Mouse (Mus musculus) hindbrain, embryonic 14.5 days (tissue): ENCODE results near the gene Gm4924. TPM values are rescaled to one million over a fixed set of nuclear protein-coding genes. Genes with fewer than 3 reads are reported as not detected.

Source experiments
- ATAC-seq: fragments of 200-750 bp; cut with Nextera tagmentation; 2 replicates; pipeline ENCODE4 v1.8.0; 2017; ENCODE audit warnings: moderate number of reproducible peaks, mild to moderate bottlenecking, moderate TSS enrichment, moderate library complexity; ENCODE audit not compliant: low FRiP score
- DNase-seq: peaks from one replicate; pipeline ENCODE4 v3.0.0-alpha.2; 2015; ENCODE audit warnings: low spot score
- H3K27ac ChIP-seq: fragments of 300-500 bp; sonication (generic); 2 replicates; pipeline ENCODE4 v1.5.1; 2014; ENCODE audit warnings: mild to moderate bottlenecking, moderate library complexity
- H3K27me3 ChIP-seq: fragments of 300-500 bp; sonication (generic); 2 replicates; pipeline ENCODE4 v1.6.1; 2014; ENCODE audit warnings: mild to moderate bottlenecking, low read length, mixed read lengths; ENCODE audit not compliant: control insufficient read depth, insufficient read depth
- H3K36me3 ChIP-seq: fragments of 300-500 bp; sonication (generic); replicated peaks from 2 replicates; pipeline ENCODE4 v1.6.1; 2014; ENCODE audit not compliant: control insufficient read depth, insufficient read depth
- H3K4me1 ChIP-seq: fragments of 300-500 bp; sonication (generic); replicated peaks from 2 replicates; pipeline ENCODE4 v1.6.1; 2014; ENCODE audit warnings: antibody characterized with exemption, low read length, mixed read lengths; ENCODE audit not compliant: control insufficient read depth, insufficient read depth
- H3K4me2 ChIP-seq: fragments of 300-500 bp; sonication (generic); replicated peaks from 2 replicates; pipeline ENCODE4 v1.6.1; 2014; ENCODE audit warnings: mild to moderate bottlenecking, moderate library complexity
- H3K4me3 ChIP-seq: fragments of 300-500 bp; sonication (generic); replicated peaks from 2 replicates; pipeline ENCODE4 v1.5.1; 2014; ENCODE audit warnings: mild to moderate bottlenecking, low read length
- H3K9ac ChIP-seq: fragments of 300-500 bp; sonication (generic); 2 replicates; pipeline ENCODE4 v1.6.1; 2014
- H3K9me3 ChIP-seq: fragments of 300-500 bp; sonication (generic); 2 replicates; pipeline ENCODE4 v1.6.1; 2016; ENCODE audit warnings: low read length; ENCODE audit not compliant: control insufficient read depth
- WGBS: fragments of 180-500 bp; shearing (Covaris S2); extraction: QIAGEN DNeasy Blood & Tissue Kit; methylation state at CpG from one replicate; pipeline ENCODE4 v1.1.7; 2014; 5-methylcytosine and 5-hydroxymethylcytosine counted together
- polyA plus RNA-seq: library from polyadenylated mRNA; unstranded; fragments of >200 nt; fragmentation: Nextera tagmentation; extraction: Ambion mirVana; gene quantifications from 2 replicates; pipeline ENCODE4 v1.2.1, GENCODE M21; 2014

Gene Gm4924
- polyA plus RNA-seq, result 12.2 and 13.4 TPM in 2 replicates

GRCm38 (mm10) chr10:82354083-82355010, at the start of gene Gm4924:
Gene Gm4924, plus strand, starts transcription at chr10:82354255.
- DNase-seq, result peak; percentile 92
- 4% methylated on average over 34 of the region's 34 CpGs for WGBS
- Histone ChIP-seq H3K4me3 (peak within 1 kb of the TSS; percentile 67), H3K9ac (peak within 1 kb of the TSS; percentile 91), H3K4me1 (no peaks in the 10 kb centered on the region), H3K9me3 (peaks cover 34% of the 10 kb centered on the region), H3K27ac (peak within 1 kb of the TSS; percentile 98), H3K4me2 (peak within 1 kb of the TSS; percentile 60), H3K27me3 (no peaks in the 10 kb centered on the region), H3K36me3 (no peaks in the 10 kb centered on the region)
- peak; percentile 100 for ATAC-seq

- H3K36me3 ChIP-seq, result no peaks in the 10 kb centered on the region
- ATAC-seq, result no peak
- DNase-seq, result no peak
- 88% methylated on average over 1 of the region's 1 CpGs for WGBS
- no peak within 1 kb of the TSS for H3K4me3 ChIP-seq
- H3K4me2 ChIP-seq, result no peak within 1 kb of the TSS
- no peak within 1 kb of the TSS for H3K9ac ChIP-seq
- no peaks in the 10 kb centered on the region for H3K27me3 ChIP-seq
- no peaks in the 10 kb centered on the region for H3K4me1 ChIP-seq
- H3K27ac ChIP-seq, result no peak within 1 kb of the TSS
- H3K9me3 ChIP-seq, result no peaks in the 10 kb centered on the region
Observed at GRCm38 (mm10) chr10:82316482-82316881, 37.6 kb upstream of the Gm4924 start, which contains the start of gene 4932415D10Rik. Gene 4932415D10Rik, minus strand, starts transcription at chr10:82316582.

GRCm38 (mm10) chr10:82320134-82320533, 33.9 kb upstream of the Gm4924 start:
- no peak overlapping the region for H3K4me3 ChIP-seq
- no peaks in the 10 kb centered on the region for H3K27me3 ChIP-seq
- H3K4me2 ChIP-seq, result no peak overlapping the region
- H3K4me1 ChIP-seq, result no peaks in the 10 kb centered on the region
- DNase-seq (no peak), ATAC-seq (no peak)
- H3K27ac ChIP-seq, result no peak overlapping the region
- 76% methylated on average over 3 of the region's 3 CpGs for WGBS
- no peak overlapping the region for H3K9ac ChIP-seq
- no peaks in the 10 kb centered on the region; the same call in 1 of the 2 replicates for H3K9me3 ChIP-seq
- H3K36me3 ChIP-seq, result no peaks in the 10 kb centered on the region

- DNase-seq (no peak), ATAC-seq (no peak)
Observed at GRCm38 (mm10) chr10:82329826-82330225, 24.2 kb upstream of the Gm4924 start.

GRCm38 (mm10) chr10:82355401-82355800, 1.3 kb downstream of the Gm4924 start:
- ATAC-seq, result no peak
- Histone ChIP-seq H3K9ac (no peak overlapping the region), H3K4me3 (no peak overlapping the region), H3K9me3 (peaks cover 44% of the 10 kb centered on the region), H3K4me2 (peak overlapping the region; percentile 60), H3K36me3 (no peaks in the 10 kb centered on the region), H3K4me1 (no peaks in the 10 kb centered on the region), H3K27ac (no peak overlapping the region), H3K27me3 (no peaks in the 10 kb centered on the region)
- no peak for DNase-seq
- WGBS, result 97% methylated on average over 4 of the region's 4 CpGs

More at GRCm38 (mm10) chr10:82329826-82330225, 24.2 kb upstream of the Gm4924 start:
- Histone ChIP-seq H3K4me3 (no peak overlapping the region), H3K27ac (no peak overlapping the region), H3K27me3 (no peaks in the 10 kb centered on the region), H3K9ac (no peak overlapping the region), H3K9me3 (peaks cover 3% of the 10 kb centered on the region; the same call in 1 of the 2 replicates), H3K4me1 (no peaks in the 10 kb centered on the region), H3K4me2 (no peak overlapping the region), H3K36me3 (no peaks in the 10 kb centered on the region)
- 85% methylated on average over 5 of the region's 5 CpGs for WGBS

GRCm38 (mm10) chr10:82361911-82362310, 7.9 kb downstream of the Gm4924 start:
- Histone ChIP-seq H3K9ac (no peak overlapping the region), H3K4me1 (no peaks in the 10 kb centered on the region), H3K4me2 (no peak overlapping the region), H3K27ac (no peak overlapping the region), H3K9me3 (peaks cover 83% of the 10 kb centered on the region), H3K36me3 (0 out of 2 replicates have a peak, but pooled peaks cover 4% of the 10 kb centered on the region), H3K4me3 (no peak overlapping the region), H3K27me3 (no peaks in the 10 kb centered on the region)
- DNase-seq (no peak), ATAC-seq (no peak)
- WGBS, result 92% methylated on average over 9 of the region's 9 CpGs

GRCm38 (mm10) chr10:82382992-82383391, 28.9 kb downstream of the Gm4924 start:
- peaks cover 23% of the 10 kb centered on the region for H3K36me3 ChIP-seq
- H3K9ac ChIP-seq, result no peak overlapping the region
- no peak overlapping the region for H3K27ac ChIP-seq
- no peak overlapping the region for H3K4me3 ChIP-seq
- H3K4me1 ChIP-seq, result no peaks in the 10 kb centered on the region
- no peak overlapping the region for H3K4me2 ChIP-seq
- H3K9me3 ChIP-seq, result peaks cover 70% of the 10 kb centered on the region
- DNase-seq (no peak), ATAC-seq (no peak)
- 85% methylated on average over 1 of the region's 1 CpGs for WGBS
- no peaks in the 10 kb centered on the region for H3K27me3 ChIP-seq

- Histone ChIP-seq H3K27ac (no peak overlapping the region), H3K27me3 (no peaks in the 10 kb centered on the region), H3K4me1 (no peaks in the 10 kb centered on the region), H3K36me3 (peaks cover 20% of the 10 kb centered on the region), H3K4me2 (no peak overlapping the region), H3K9me3 (peaks cover 62% of the 10 kb centered on the region), H3K4me3 (no peak overlapping the region), H3K9ac (no peak overlapping the region)
- no peak for ATAC-seq
- no peak for DNase-seq
- WGBS, result 89% methylated on average over 1 of the region's 1 CpGs
Observed at GRCm38 (mm10) chr10:82409511-82409910, 55.5 kb downstream of the Gm4924 start.

- no peak for ATAC-seq
- Histone ChIP-seq H3K36me3 (no peaks in the 10 kb centered on the region), H3K9ac (no peak overlapping the region), H3K4me1 (no peaks in the 10 kb centered on the region), H3K9me3 (peaks cover 59% of the 10 kb centered on the region), H3K4me2 (no peak overlapping the region), H3K4me3 (no peak overlapping the region), H3K27me3 (no peaks in the 10 kb centered on the region), H3K27ac (no peak overlapping the region)
- no peak for DNase-seq
Observed at GRCm38 (mm10) chr10:82423631-82424030, 69.6 kb downstream of the Gm4924 start.
